Comparison of ENCODE assay signal across 9 mouse cellular contexts in genomic region chr4:132776764-132777163, GRCm38 (mm10). TPM values are rescaled to one million over a fixed set of nuclear protein-coding genes. Genes with fewer than 3 reads are reported as not detected.
DNase-seq lines count a peak whose midpoint lies in the region; ATAC-seq and TF ChIP-seq lines count a peak whose summit lies in the region.
"Had no signal": no experiment of that assay in that cellular context is flagged by ENCODE, and none has a peak within 500 bp of the region (broad histone marks: within the 10 kb centered on the region; RNA-seq: fewer than 3 reads in every experiment).

No protein-coding gene starts in this region.

- peak; percentile 89 for TF ChIP-seq CTCF in bone marrow, adult 2 months (IDR thresholded peaks at IDR 0.05; ENCODE audit: control insufficient read depth, insufficient read depth, low read length)

- H3K4me3 ChIP-seq in neural tube, embryonic 15.5 days (replicated peaks): no peak overlapping the region
- H3K4me3 ChIP-seq in bone marrow, adult 2 months (replicated peaks; ENCODE audit: control insufficient read depth, low read depth, low read length): no peak overlapping the region
- H3K4me3 ChIP-seq: heart, embryonic 13.5 days had no signal

- H3K4me1 ChIP-seq in neural tube, embryonic 15.5 days: no peaks in the 10 kb centered on the region
- H3K4me1 ChIP-seq in bone marrow, adult 2 months (ENCODE audit: control insufficient read depth, insufficient read depth, low read length): no peaks in the 10 kb centered on the region; the same call in 1 of the 2 replicates
- H3K4me1 ChIP-seq: heart, embryonic 13.5 days had no signal

- H3K36me3 ChIP-seq in neural tube, embryonic 15.5 days: peaks cover 69% of the 10 kb centered on the region

- DNase-seq in neural tube, embryonic 10.5 days (ENCODE audit: extremely low spot score, low spot score): peak; percentile 47
- peak; percentile 74 to 83 for DNase-seq in frontal cortex, postnatal 25 days (ENCODE audit: low spot score in 2 of 2)
- DNase-seq in layer of hippocampus, adult 11-12 months (ENCODE audit: low spot score): peak; percentile 85
- DNase-seq in lung, postnatal 10 days: peak; percentile 80
- DNase-seq in skeletal muscle tissue, adult 2 months (ENCODE audit: low read depth, low spot score): peak; percentile 23

- TF ChIP-seq POLR2A in bone marrow, adult 2 months (IDR thresholded peaks at IDR 0.05; ENCODE audit: borderline replicate concordance, control insufficient read depth, low read depth, low read length): no peak

- 92% methylated on average over 5 of the region's 5 CpGs for WGBS in neural tube, embryonic 15.5 days
- WGBS in bone marrow, adult 2 months: 72% methylated on average over 5 of the region's 5 CpGs

- H3K9ac ChIP-seq in neural tube, embryonic 15.5 days (replicated peaks): no peak overlapping the region
- H3K9ac ChIP-seq: heart, embryonic 13.5 days had no signal

- no peak overlapping the region for H3K4me2 ChIP-seq in neural tube, embryonic 15.5 days
- H3K4me2 ChIP-seq: heart, embryonic 13.5 days had no signal

- H3K27me3 ChIP-seq in neural tube, embryonic 15.5 days (replicated peaks): no peaks in the 10 kb centered on the region
- H3K27me3 ChIP-seq: heart, embryonic 13.5 days had no signal

- no peak overlapping the region for H3K27ac ChIP-seq in neural tube, embryonic 15.5 days (replicated peaks)
- no peak overlapping the region for H3K27ac ChIP-seq in bone marrow, adult 2 months (ENCODE audit: control insufficient read depth, insufficient read depth, low read depth, low read length, poor library complexity)
- H3K27ac ChIP-seq: heart, embryonic 13.5 days had no signal

- no peaks in the 10 kb centered on the region for H3K9me3 ChIP-seq in neural tube, embryonic 15.5 days (replicated peaks)
- H3K9me3 ChIP-seq: heart, embryonic 13.5 days had no signal

- ATAC-seq in neural tube, embryonic 15.5 days (ENCODE audit: low FRiP score): no peak
- ATAC-seq in activated CD4-positive, CD25-positive, alpha-beta regulatory T cell, adult 4 months: no peak

RNA-seq across cellular contexts. Expression of gene Rpa2, which starts 8.6 kb away (rescaled TPM):
- 35.8 and 58.8 TPM in 2 replicates for polyA plus RNA-seq in neural tube, embryonic 15.5 days (2015; fragmentation: Nextera tagmentation; extraction: Ambion mirVana)
- polyA plus RNA-seq in bone marrow, adult 2 months (2011; ENCODE audit: insufficient read depth, insufficient read length, low replicate concordance, missing spikeins): 52.3 and 67.6 TPM in 2 replicates
- polyA plus RNA-seq in activated CD4-positive, CD25-positive, alpha-beta regulatory T cell, adult 4 months (2017; shearing (Covaris generic)): 10 to 100 TPM; 54.6 to 80.3 TPM

RNA-seq across cellular contexts. Expression of gene Themis2, which starts 19.4 kb away (rescaled TPM):
- polyA plus RNA-seq in neural tube, embryonic 15.5 days (2015; fragmentation: Nextera tagmentation; extraction: Ambion mirVana): 0.50 and 1.5 TPM in 2 replicates
- 10.5 and 22.4 TPM in 2 replicates for polyA plus RNA-seq in bone marrow, adult 2 months (2011; ENCODE audit: insufficient read depth, insufficient read length, low replicate concordance, missing spikeins)
- 1 to 10 TPM in 1 of 2 experiments, under 1 TPM in 1; 0.91 to 1.0 TPM for polyA plus RNA-seq in activated CD4-positive, CD25-positive, alpha-beta regulatory T cell, adult 4 months (2017; shearing (Covaris generic))

RNA-seq across cellular contexts. Expression of gene Smpdl3b, which starts 19.7 kb away (rescaled TPM):
- polyA plus RNA-seq in neural tube, embryonic 15.5 days (2015; fragmentation: Nextera tagmentation; extraction: Ambion mirVana): 0.54 and 0.64 TPM in 2 replicates
- polyA plus RNA-seq in bone marrow, adult 2 months (2011; ENCODE audit: insufficient read depth, insufficient read length, low replicate concordance, missing spikeins): 1.7 TPM in 1 of 2 replicates, not detected in the other
- 1 to 10 TPM; 2.7 to 4.4 TPM for polyA plus RNA-seq in activated CD4-positive, CD25-positive, alpha-beta regulatory T cell, adult 4 months (2017; shearing (Covaris generic))

RNA-seq across cellular contexts. Expression of gene Xkr8, which starts 44.4 kb away (rescaled TPM):
- 6.2 and 6.4 TPM in 2 replicates for polyA plus RNA-seq in neural tube, embryonic 15.5 days (2015; fragmentation: Nextera tagmentation; extraction: Ambion mirVana)
- polyA plus RNA-seq in bone marrow, adult 2 months (2011; ENCODE audit: insufficient read depth, insufficient read length, low replicate concordance, missing spikeins): 0.52 and 2.3 TPM in 2 replicates
- 1 to 10 TPM; 2.2 to 4.0 TPM for polyA plus RNA-seq in activated CD4-positive, CD25-positive, alpha-beta regulatory T cell, adult 4 months (2017; shearing (Covaris generic))

Comparison
In these comparisons a context has a peak if more than half of its experiments do, and no peak if none do; other contexts are left out.
1. DNase-seq: peak in every context shown above with its lines; median percentile 85 in layer of hippocampus, adult 11-12 months; 80 in lung, postnatal 10 days; 78 in frontal cortex, postnatal 25 days; 47 in neural tube, embryonic 10.5 days; 23 in skeletal muscle tissue, adult 2 months.